Mouse (Mus musculus): ENCODE measurements at regions not wholly inside any gene's neighbourhood (a gene's known extent, or its start where the extent isn't known, plus 50 kb on each side); places are given as distances from the start of the nearest gene placed in this dataset.

DNA sequence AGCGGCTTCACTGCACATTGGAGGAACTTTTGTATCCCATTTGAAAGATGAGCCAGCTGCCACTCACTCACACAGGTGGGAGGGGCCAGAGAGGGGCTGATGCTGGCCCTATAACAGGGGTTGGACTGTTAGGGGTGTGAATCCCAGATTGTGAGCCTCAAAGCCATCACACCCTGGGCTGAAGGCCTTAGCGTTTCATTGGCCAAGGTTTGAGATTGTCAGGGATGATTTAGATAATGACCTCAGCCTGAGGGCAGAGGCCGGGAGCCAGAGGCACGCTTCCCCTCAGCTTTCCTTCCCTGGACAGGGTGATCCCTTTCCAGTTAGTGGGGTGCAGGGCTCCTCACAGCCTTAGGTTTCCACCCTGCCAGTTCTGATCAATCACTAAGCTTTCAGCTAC lies 124.5 kb upstream of the Gjb5 start:
- Histone ChIP-seq H3K27me3 (ENCODE audit: control insufficient read depth, insufficient read depth, low read length) (no peaks in the 10 kb centered on the region), H3K27ac (ENCODE audit: low read depth) (no peak overlapping the region), H3K9ac (replicated peaks; ENCODE audit: low read depth, low read length) (no peak overlapping the region), H3K4me2 (ENCODE audit: low read depth, low read length) (no peak overlapping the region), H3K4me1 (ENCODE audit: control insufficient read depth, insufficient read depth) (no peaks in the 10 kb centered on the region), H3K9me3 (replicated peaks; ENCODE audit: control insufficient read depth, low read length) (no peaks in the 10 kb centered on the region), H3K4me3 (ENCODE audit: low read depth, low read length) (no peak overlapping the region), H3K36me3 (replicated peaks; ENCODE audit: control insufficient read depth, insufficient read depth, low read length) (no peaks in the 10 kb centered on the region)
- no peak for TF ChIP-seq CTCF (IDR thresholded peaks at IDR 0.05; ENCODE audit: low read depth)
- no peak for TF ChIP-seq EP300 (IDR thresholded peaks at IDR 0.05; ENCODE audit: low read depth)
- 54% methylated on average over 4 of the region's 4 CpGs for WGBS
- no peak for DNase-seq (ENCODE audit: low spot score)
- ATAC-seq (ENCODE audit: insufficient read depth, low read depth) = no peak

DNA sequence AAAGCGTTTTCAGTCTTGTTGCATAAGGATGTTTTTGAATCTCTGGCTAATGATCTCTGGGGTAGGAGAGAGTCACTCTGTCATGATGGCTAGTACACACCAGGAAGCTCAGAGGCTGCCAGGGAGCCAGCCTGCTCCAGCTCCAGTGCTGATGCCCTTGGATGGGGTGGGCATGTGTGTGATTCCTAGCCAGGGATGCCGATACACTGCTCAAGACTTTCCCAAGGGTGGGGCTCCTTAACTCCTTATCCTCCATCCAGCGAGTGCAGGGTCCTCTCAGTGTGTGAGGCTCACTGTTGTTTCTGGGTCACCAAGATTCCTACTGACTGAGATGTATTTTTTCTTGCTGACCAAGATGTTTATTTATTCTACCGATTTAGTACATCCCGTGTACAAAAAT lies 122.4 kb upstream of the Gjb5 start:
- H3K9ac ChIP-seq (replicated peaks; ENCODE audit: low read depth, low read length) = no peak overlapping the region
- TF ChIP-seq EP300 (IDR thresholded peaks at IDR 0.05; ENCODE audit: low read depth) = no peak
- TF ChIP-seq CTCF (IDR thresholded peaks at IDR 0.05; ENCODE audit: low read depth) = no peak
- no peaks in the 10 kb centered on the region for H3K36me3 ChIP-seq (replicated peaks; ENCODE audit: control insufficient read depth, insufficient read depth, low read length)
- H3K4me3 ChIP-seq (ENCODE audit: low read depth, low read length) = no peak overlapping the region
- no peaks in the 10 kb centered on the region for H3K4me1 ChIP-seq (ENCODE audit: control insufficient read depth, insufficient read depth)
- H3K4me2 ChIP-seq (ENCODE audit: low read depth, low read length) = no peak overlapping the region
- H3K9me3 ChIP-seq (replicated peaks; ENCODE audit: control insufficient read depth, low read length) = no peaks in the 10 kb centered on the region
- ATAC-seq (ENCODE audit: insufficient read depth, low read depth) (no peak), DNase-seq (ENCODE audit: low spot score) (no peak)
- no peak overlapping the region for H3K27ac ChIP-seq (ENCODE audit: low read depth)
- 55% methylated on average over 5 of the region's 5 CpGs for WGBS
- no peaks in the 10 kb centered on the region for H3K27me3 ChIP-seq (ENCODE audit: control insufficient read depth, insufficient read depth, low read length)

DNA sequence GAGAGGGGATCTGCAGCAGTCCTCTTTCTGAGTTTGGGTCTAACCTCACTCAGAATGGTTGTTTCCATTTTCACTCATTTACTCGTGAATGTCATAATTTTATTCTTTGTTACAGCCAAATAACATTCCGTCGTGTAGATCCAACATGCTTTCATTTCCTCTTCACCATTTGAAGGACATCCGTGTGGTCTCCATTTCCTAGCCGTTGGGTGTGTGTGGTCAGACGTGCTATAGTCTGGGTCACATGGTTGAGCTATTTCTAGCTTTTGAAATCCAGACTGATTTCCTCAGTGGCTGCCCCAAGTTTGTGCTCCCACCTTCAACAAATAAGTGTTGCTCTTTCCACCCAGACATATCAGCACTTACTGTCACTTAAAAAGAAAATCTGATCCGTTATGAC lies 111.9 kb upstream of the Gjb5 start:
- H3K4me2 ChIP-seq (ENCODE audit: low read depth, low read length) = no peak overlapping the region
- ATAC-seq (ENCODE audit: insufficient read depth, low read depth) (no peak), DNase-seq (ENCODE audit: low spot score) (no peak)
- H3K4me1 ChIP-seq (ENCODE audit: control insufficient read depth, insufficient read depth) = no peaks in the 10 kb centered on the region
- H3K4me3 ChIP-seq (ENCODE audit: low read depth, low read length) = no peak overlapping the region
- TF ChIP-seq EP300 (IDR thresholded peaks at IDR 0.05; ENCODE audit: low read depth) (no peak), CTCF (IDR thresholded peaks at IDR 0.05; ENCODE audit: low read depth) (no peak)
- WGBS = 62% methylated on average over 7 of the region's 7 CpGs
- H3K36me3 ChIP-seq (replicated peaks; ENCODE audit: control insufficient read depth, insufficient read depth, low read length) = no peaks in the 10 kb centered on the region
- no peaks in the 10 kb centered on the region for H3K9me3 ChIP-seq (replicated peaks; ENCODE audit: control insufficient read depth, low read length)
- H3K27me3 ChIP-seq (ENCODE audit: control insufficient read depth, insufficient read depth, low read length) = no peaks in the 10 kb centered on the region
- no peak overlapping the region for H3K9ac ChIP-seq (replicated peaks; ENCODE audit: low read depth, low read length)
- H3K27ac ChIP-seq (ENCODE audit: low read depth) = no peak overlapping the region

DNA sequence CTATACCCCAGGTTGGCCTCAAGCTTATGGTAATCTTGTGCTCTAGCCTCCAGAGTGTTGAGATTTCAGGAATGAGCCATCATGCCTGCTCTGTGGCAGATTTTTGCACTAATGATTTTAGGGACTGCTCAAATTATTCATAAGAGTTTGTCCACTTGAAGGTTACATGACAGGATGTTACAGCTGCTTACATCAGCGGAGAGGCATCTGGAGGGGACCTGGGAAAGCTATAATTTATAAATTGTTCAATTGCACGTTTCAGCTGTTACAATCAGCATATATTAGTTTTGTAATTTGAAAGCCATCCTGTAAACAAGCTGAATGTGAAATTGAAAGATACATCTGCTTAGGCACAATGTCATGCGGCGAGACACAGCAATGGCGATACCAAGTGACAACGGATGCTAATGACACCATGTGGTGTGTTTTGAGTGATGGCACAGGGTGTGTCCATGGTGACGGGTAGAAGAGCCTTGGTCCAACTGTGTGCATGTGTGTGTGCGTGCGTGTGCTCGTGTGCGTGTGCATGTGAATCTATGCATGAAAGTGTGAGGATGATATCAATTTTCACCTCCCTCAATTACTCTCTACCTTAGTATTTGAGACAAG lies 96.6 kb upstream of the Gjb5 start:
- Histone ChIP-seq H3K4me3 (ENCODE audit: low read depth, low read length) (no peak overlapping the region), H3K9me3 (replicated peaks; ENCODE audit: control insufficient read depth, low read length) (no peaks in the 10 kb centered on the region), H3K4me1 (ENCODE audit: control insufficient read depth, insufficient read depth) (no peaks in the 10 kb centered on the region), H3K27me3 (ENCODE audit: control insufficient read depth, insufficient read depth, low read length) (no peaks in the 10 kb centered on the region), H3K27ac (ENCODE audit: low read depth) (no peak overlapping the region), H3K36me3 (replicated peaks; ENCODE audit: control insufficient read depth, insufficient read depth, low read length) (no peaks in the 10 kb centered on the region), H3K9ac (replicated peaks; ENCODE audit: low read depth, low read length) (no peak overlapping the region), H3K4me2 (ENCODE audit: low read depth, low read length) (no peak overlapping the region)
- DNase-seq (ENCODE audit: low spot score) = no peak
- ATAC-seq (ENCODE audit: insufficient read depth, low read depth) = no peak
- WGBS = 83% methylated on average over 11 of the region's 11 CpGs
- TF ChIP-seq CTCF (IDR thresholded peaks at IDR 0.05; ENCODE audit: low read depth) = no peak

DNA sequence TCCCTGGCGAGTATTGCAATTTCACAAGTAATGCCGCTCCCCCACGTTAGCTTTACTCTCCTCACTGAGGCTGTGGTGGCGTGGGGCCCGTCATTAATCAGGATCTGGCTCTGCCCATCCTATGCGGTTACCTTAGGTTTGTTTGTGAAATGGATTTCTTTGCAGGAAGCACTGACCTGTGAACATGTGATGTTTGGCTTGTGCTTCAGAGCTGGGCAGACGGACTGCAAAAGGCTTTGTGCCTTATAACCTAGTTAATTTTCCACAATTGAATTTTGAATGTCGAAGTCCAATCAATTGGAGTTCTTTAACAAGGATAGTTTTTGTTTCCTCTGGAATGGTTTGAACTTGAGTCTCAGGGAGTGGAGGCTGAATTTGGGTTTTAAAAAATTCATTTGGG lies 94.1 kb upstream of the Gjb5 start:
- H3K9ac ChIP-seq (replicated peaks; ENCODE audit: low read depth, low read length) = no peak overlapping the region
- H3K36me3 ChIP-seq (replicated peaks; ENCODE audit: control insufficient read depth, insufficient read depth, low read length) = no peaks in the 10 kb centered on the region
- H3K4me2 ChIP-seq (ENCODE audit: low read depth, low read length) = no peak overlapping the region
- no peaks in the 10 kb centered on the region for H3K4me1 ChIP-seq (ENCODE audit: control insufficient read depth, insufficient read depth)
- H3K4me3 ChIP-seq (ENCODE audit: low read depth, low read length) = no peak overlapping the region
- 0 out of 2 replicates have a peak, but pooled peaks cover 2% of the 10 kb centered on the region for H3K9me3 ChIP-seq (replicated peaks; ENCODE audit: control insufficient read depth, low read length)
- WGBS = 71% methylated on average over 8 of the region's 8 CpGs
- H3K27ac ChIP-seq (ENCODE audit: low read depth) = no peak overlapping the region
- H3K27me3 ChIP-seq (ENCODE audit: control insufficient read depth, insufficient read depth, low read length) = no peaks in the 10 kb centered on the region
- ATAC-seq (ENCODE audit: insufficient read depth, low read depth) (no peak), DNase-seq (ENCODE audit: low spot score) (no peak)
- TF ChIP-seq CTCF (IDR thresholded peaks at IDR 0.05; ENCODE audit: low read depth) = no peak
- no peak for TF ChIP-seq EP300 (IDR thresholded peaks at IDR 0.05; ENCODE audit: low read depth)

DNA sequence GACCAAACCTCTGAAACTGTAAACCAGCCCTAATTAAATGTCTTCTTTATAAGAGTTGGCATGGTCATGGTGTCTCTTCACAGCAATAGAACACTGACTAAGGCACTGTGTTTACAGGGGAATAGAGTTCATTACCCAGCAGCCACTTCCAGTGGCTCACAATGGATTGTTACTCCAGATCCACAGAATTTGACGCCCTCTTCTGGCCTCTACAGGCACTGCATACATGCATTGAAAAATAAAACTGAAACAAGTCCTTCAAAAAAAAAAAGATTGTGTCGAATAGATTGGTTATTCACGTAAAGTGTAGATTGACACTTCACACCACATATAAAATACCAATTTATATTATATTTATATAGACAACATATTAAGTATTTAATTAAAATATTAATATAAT lies 87.3 kb upstream of the Gjb5 start:
- no peaks in the 10 kb centered on the region for H3K27me3 ChIP-seq (ENCODE audit: control insufficient read depth, insufficient read depth, low read length)
- 64% methylated on average over 3 of the region's 3 CpGs for WGBS
- no peak overlapping the region for H3K9ac ChIP-seq (replicated peaks; ENCODE audit: low read depth, low read length)
- DNase-seq (ENCODE audit: low spot score) = no peak
- no peak for ATAC-seq (ENCODE audit: insufficient read depth, low read depth)
- H3K9me3 ChIP-seq (replicated peaks; ENCODE audit: control insufficient read depth, low read length) = 0 out of 2 replicates have a peak, but pooled peaks cover 3% of the 10 kb centered on the region
- no peak for TF ChIP-seq CTCF (IDR thresholded peaks at IDR 0.05; ENCODE audit: low read depth)
- no peak for TF ChIP-seq EP300 (IDR thresholded peaks at IDR 0.05; ENCODE audit: low read depth)
- no peaks in the 10 kb centered on the region for H3K4me1 ChIP-seq (ENCODE audit: control insufficient read depth, insufficient read depth)
- H3K4me3 ChIP-seq (ENCODE audit: low read depth, low read length) = no peak overlapping the region
- no peaks in the 10 kb centered on the region for H3K36me3 ChIP-seq (replicated peaks; ENCODE audit: control insufficient read depth, insufficient read depth, low read length)
- H3K4me2 ChIP-seq (ENCODE audit: low read depth, low read length) = no peak overlapping the region
- no peak overlapping the region for H3K27ac ChIP-seq (ENCODE audit: low read depth)
